Mouse (Mus musculus) CH12.LX (cell line): ENCODE measurements at regions not wholly inside any gene's neighbourhood (a gene's known extent, or its start where the extent isn't known, plus 50 kb on each side); places are given as distances from the start of the nearest gene placed in this dataset.
A peak's percentile ranks its signal among the peaks of the same experiment; 100 is the strongest.

Experiments
- DNase-seq: peaks from one replicate; pipeline ENCODE4 v3.0.0-alpha.2; 2013; ENCODE audit errors: extremely low read depth
- H3K27ac ChIP-seq: 2 replicates; pipeline ENCODE4 v1.5.1; 2012; ENCODE audit warnings: low read depth, mild to moderate bottlenecking, control low read depth, moderate library complexity; ENCODE audit not compliant: insufficient read depth
- H3K27me3 ChIP-seq: replicated peaks from 2 replicates; pipeline ENCODE3; 2012; ENCODE audit warnings: inconsistent platforms
- H3K36me3 ChIP-seq, 2 experiments: replicated peaks in 1 of 2; 2 replicates each; pipeline versions ENCODE3 to v1.6.1; 2012; ENCODE audit warnings: inconsistent platforms in 1 of 2, low read length in 1 of 2, mild to moderate bottlenecking in 1 of 2, mixed read lengths in 1 of 2, moderate library complexity in 1 of 2; ENCODE audit not compliant: control insufficient read depth in 1 of 2, insufficient read depth in 1 of 2
- H3K4me1 ChIP-seq, 2 experiments: 2 replicates each; pipeline ENCODE4 v1.6.1; 2012; ENCODE audit warnings: inconsistent platforms in 1 of 2, moderate library complexity in 1 of 2; ENCODE audit not compliant: insufficient read depth in 2 of 2, control insufficient read depth in 1 of 2
- H3K4me2 ChIP-seq: 2 replicates; pipeline ENCODE4 v1.6.1; 2012; ENCODE audit warnings: low read depth, mild to moderate bottlenecking, control low read depth; ENCODE audit not compliant: poor library complexity, insufficient read depth, severe bottlenecking
- H3K4me3 ChIP-seq, 3 experiments: fragments of 150-350 bp in 1 of 3; sonication (generic) in 1 of 3; replicated peaks in 1 of 3; 2 replicates each; pipeline versions ENCODE3 to v1.5.1; 2011 to 2012; ENCODE audit warnings: low read depth in 2 of 3, low read length in 2 of 3, mild to moderate bottlenecking in 2 of 3, moderate library complexity in 2 of 3, control low read depth in 1 of 3, improper control_type of control experiment in 1 of 3, inconsistent platforms in 1 of 3, mixed read lengths in 1 of 3; ENCODE audit not compliant: poor library complexity in 1 of 3
- H3K79me2 ChIP-seq: replicated peaks from 2 replicates; pipeline ENCODE4 v1.6.1; 2012; ENCODE audit warnings: mild to moderate bottlenecking, moderate library complexity; ENCODE audit not compliant: control insufficient read depth, poor library complexity, insufficient read depth, severe bottlenecking; ENCODE audit errors: extremely low read depth
- H3K9ac ChIP-seq: 2 replicates; pipeline ENCODE4 v1.6.1; 2012; ENCODE audit warnings: low read depth, mild to moderate bottlenecking, control low read depth, moderate library complexity; ENCODE audit not compliant: insufficient read depth
- H3K9me3 ChIP-seq: replicated peaks from 2 replicates; pipeline ENCODE3; 2012; ENCODE audit warnings: low read length, inconsistent platforms, mixed read lengths
- BHLHE40 ChIP-seq: IDR thresholded peaks from 2 replicates; pipeline ENCODE4 v1.6.1; 2011; ENCODE audit warnings: mild to moderate bottlenecking, low read depth, low read length, improper control_type of control experiment
- CHD2 ChIP-seq: IDR thresholded peaks from 2 replicates; pipeline ENCODE4 v1.6.1; 2011; ENCODE audit warnings: low read length, improper control_type of control experiment
- CTCF ChIP-seq, 2 experiments: IDR thresholded peaks in 1 of 2; conservative IDR thresholded peaks in 1 of 2; 2 replicates each; pipeline ENCODE4 v1.5.1; 2011 to 2012; ENCODE audit warnings: low read depth in 2 of 2, low read length in 2 of 2, improper control_type of control experiment in 1 of 2, inconsistent platforms in 1 of 2, mild to moderate bottlenecking in 1 of 2, moderate library complexity in 1 of 2
- E2F4 ChIP-seq: IDR thresholded peaks from 2 replicates; pipeline ENCODE4 v1.6.1; 2011; ENCODE audit warnings: low read depth, low read length, improper control_type of control experiment; ENCODE audit not compliant: insufficient replicate concordance
- EP300 ChIP-seq: IDR thresholded peaks from 2 replicates; pipeline ENCODE4 v1.6.1; 2011; ENCODE audit warnings: low read length, improper control_type of control experiment
- JUN ChIP-seq: IDR thresholded peaks from 2 replicates; pipeline ENCODE4 v1.6.1; 2011; ENCODE audit warnings: low read depth, mild to moderate bottlenecking, low read length, improper control_type of control experiment, moderate library complexity; ENCODE audit not compliant: insufficient read depth
- JUND ChIP-seq: conservative IDR thresholded peaks from 2 replicates; pipeline ENCODE4 v1.6.1; 2011; ENCODE audit warnings: low read depth, low read length, improper control_type of control experiment
- KAT2A ChIP-seq: IDR thresholded peaks from 2 replicates; pipeline ENCODE4 v1.6.1; 2012; ENCODE audit warnings: low read length, improper control_type of control experiment, inconsistent platforms; ENCODE audit not compliant: insufficient replicate concordance
- MAFK ChIP-seq: IDR thresholded peaks from 2 replicates; pipeline ENCODE4 v1.6.1; 2011; ENCODE audit warnings: low read length, improper control_type of control experiment; ENCODE audit not compliant: insufficient replicate concordance
- MAZ ChIP-seq: IDR thresholded peaks from 2 replicates; pipeline ENCODE4 v1.6.1; 2012; ENCODE audit warnings: low read depth, mild to moderate bottlenecking, inconsistent platforms, low read length, improper control_type of control experiment, moderate library complexity
- MXI1 ChIP-seq: IDR thresholded peaks from 2 replicates; pipeline ENCODE4 v1.6.1; 2011; ENCODE audit warnings: mild to moderate bottlenecking, low read depth, low read length, improper control_type of control experiment
- NRF1 ChIP-seq: IDR thresholded peaks from 2 replicates; pipeline ENCODE4 v1.6.1; 2014; ENCODE audit warnings: low read depth, mild to moderate bottlenecking, inconsistent platforms, low read length, improper control_type of control experiment, moderate library complexity
- POLR2A ChIP-seq: IDR thresholded peaks from 2 replicates; pipeline ENCODE4 v1.6.1; 2011; ENCODE audit warnings: low read depth, mild to moderate bottlenecking, improper control_type of control experiment, low read length
- RAD21 ChIP-seq: IDR thresholded peaks from 2 replicates; pipeline ENCODE4 v1.6.1; 2011; ENCODE audit warnings: low read depth, mild to moderate bottlenecking, low read length, improper control_type of control experiment, moderate library complexity
- SIN3A ChIP-seq: IDR thresholded peaks from 2 replicates; pipeline ENCODE4 v1.6.1; 2012; ENCODE audit warnings: low read length, improper control_type of control experiment, inconsistent platforms
- SMC3 ChIP-seq: IDR thresholded peaks from 2 replicates; pipeline ENCODE4 v1.6.1; 2011; ENCODE audit warnings: low read depth, low read length, improper control_type of control experiment
- TBP ChIP-seq: conservative IDR thresholded peaks from 2 replicates; pipeline ENCODE4 v1.6.1; 2011; ENCODE audit warnings: low read depth, low read length, improper control_type of control experiment
- USF1 ChIP-seq: IDR thresholded peaks from 2 replicates; pipeline ENCODE4 v1.6.1; 2014; ENCODE audit warnings: low read depth, mild to moderate bottlenecking, inconsistent platforms, low read length, improper control_type of control experiment
- ZC3H11A ChIP-seq: IDR thresholded peaks from 2 replicates; pipeline ENCODE4 v1.6.1; 2012; ENCODE audit warnings: low read depth, mild to moderate bottlenecking, inconsistent platforms, low read length, improper control_type of control experiment
- ZKSCAN1 ChIP-seq: IDR thresholded peaks from 2 replicates; pipeline ENCODE4 v1.6.1; 2012; ENCODE audit warnings: low read depth, inconsistent platforms, low read length, improper control_type of control experiment, borderline replicate concordance
- dilution Hi-C: fragments of 300-500 bp; cut with MboI; formaldehyde crosslinking; loops from 2 replicates; pipeline ENCODE4 v1.14.3; 2020; ENCODE audit warnings: low sequenced_read_pairs; ENCODE audit not compliant: extremely low pct_unique_long_range_greater_than_20kb, extremely low pct_ligation_motif_present
- in situ Hi-C: fragments of 300-500 bp; cut with MboI; formaldehyde crosslinking; loops from 3 replicates; pipeline ENCODE4 v1.14.3; 2019; ENCODE audit warnings: low sequenced_read_pairs, low pct_ligation_motif_present, low pct_unique_long_range_greater_than_20kb, mixed read lengths

- TF ChIP-seq RAD21: no peak
- TF ChIP-seq E2F4: no peak
- TF ChIP-seq SMC3: no peak
- TF ChIP-seq POLR2A: no peak
- no peak for TF ChIP-seq JUND
- no peak for TF ChIP-seq CTCF (conservative IDR thresholded peaks at IDR 0.05 in 1 of 2, IDR thresholded peaks at IDR 0.05 in 1 of 2; ENCODE audit: low read depth in 2 of 2, low read length in 2 of 2)
- TF ChIP-seq MAFK: no peak
- TF ChIP-seq TBP: no peak
- no peak for TF ChIP-seq SIN3A
- TF ChIP-seq ZC3H11A: no peak
- H3K27ac ChIP-seq: no peak overlapping the region
- in situ Hi-C loops: no loop called here
Measured at GRCm38 (mm10) chr10:72384826-72385225, 269.8 kb upstream of the Zwint start.

GRCm38 (mm10) chr10:72391397-72391796 is 263.2 kb upstream of the Zwint start:
- H3K27ac ChIP-seq: no peak overlapping the region
- in situ Hi-C loops: no loop called here
- H3K9me3 ChIP-seq: no peaks in the 10 kb centered on the region
- no peak overlapping the region for H3K4me3 ChIP-seq
- TF ChIP-seq CTCF (conservative IDR thresholded peaks at IDR 0.05 in 1 of 2, IDR thresholded peaks at IDR 0.05 in 1 of 2; ENCODE audit: low read depth in 2 of 2, low read length in 2 of 2) (peak in 1 of 2 experiments; percentile 61; a peak in 2 of 4 replicates), KAT2A (no peak), RAD21 (peak; percentile 70), SMC3 (peak; percentile 49), MAZ (no peak)
- no peaks in the 10 kb centered on the region for H3K79me2 ChIP-seq
- no peaks in the 10 kb centered on the region for H3K27me3 ChIP-seq
- no peaks in the 10 kb centered on the region for H3K36me3 ChIP-seq
- H3K4me1 ChIP-seq: no peaks in the 10 kb centered on the region
- H3K9ac ChIP-seq: no peak overlapping the region
- peak; percentile 45 for DNase-seq
- dilution Hi-C loops: no loop called here
- no peak overlapping the region for H3K4me2 ChIP-seq

More at GRCm38 (mm10) chr10:72384826-72385225, 269.8 kb upstream of the Zwint start:
- dilution Hi-C loops: no loop called here
- no peak overlapping the region for H3K9ac ChIP-seq
- no peaks in the 10 kb centered on the region for H3K27me3 ChIP-seq
- H3K4me1 ChIP-seq: peaks cover 0 to 3% of the 10 kb centered on the region in 2 experiments; a peak in 2 of 4 replicates
- no peaks in the 10 kb centered on the region for H3K36me3 ChIP-seq
- no peak for DNase-seq
- H3K4me2 ChIP-seq: no peak overlapping the region
- H3K4me3 ChIP-seq: no peak overlapping the region
- no peaks in the 10 kb centered on the region for H3K79me2 ChIP-seq
- no peaks in the 10 kb centered on the region for H3K9me3 ChIP-seq

GRCm38 (mm10) chr10:72393279-72394041 is 261.2 kb upstream of the Zwint start:
- TF ChIP-seq MAZ (no peak), CHD2 (no peak), ZKSCAN1 (no peak), SIN3A (no peak), BHLHE40 (no peak), MAFK (no peak), EP300 (no peak), MXI1 (no peak), TBP (no peak), JUN (no peak), NRF1 (no peak), USF1 (no peak)
- H3K9me3 ChIP-seq: no peaks in the 10 kb centered on the region
- dilution Hi-C loops (no loop called here), in situ Hi-C loops (no loop called here)
- no peak overlapping the region for H3K9ac ChIP-seq
- H3K27me3 ChIP-seq: no peaks in the 10 kb centered on the region
- no peaks in the 10 kb centered on the region for H3K36me3 ChIP-seq
- no peaks in the 10 kb centered on the region for H3K79me2 ChIP-seq
- no peaks in the 10 kb centered on the region for H3K4me1 ChIP-seq
- no peak for DNase-seq
- H3K4me3 ChIP-seq: no peak overlapping the region
- H3K27ac ChIP-seq: no peak overlapping the region
- no peak overlapping the region for H3K4me2 ChIP-seq
